Mouse (Mus musculus) lung, embryonic 14.5 days (tissue): Measurements from ENCODE around the gene Mtus2. TPM values are rescaled to one million over a fixed set of nuclear protein-coding genes. Genes with fewer than 3 reads are reported as not detected.

ENCODE experiments used
- ATAC-seq: fragments of 200-750 bp; cut with Nextera tagmentation; 2 replicates; pipeline ENCODE4 v1.8.0; 2017; ENCODE audit warnings: mild to moderate bottlenecking, moderate TSS enrichment, moderate library complexity; ENCODE audit not compliant: insufficient read depth
- DNase-seq: peaks from one replicate; pipeline ENCODE4 v3.0.0-alpha.2; 2015
- H3K27ac ChIP-seq: fragments of 300-500 bp; sonication (generic); 2 replicates; pipeline ENCODE4 v1.5.1; 2014; ENCODE audit warnings: low read depth, mild to moderate bottlenecking, moderate library complexity
- H3K27me3 ChIP-seq: fragments of 300-500 bp; sonication (generic); 2 replicates; pipeline ENCODE4 v1.6.1; 2014; ENCODE audit warnings: low read length, control low read depth; ENCODE audit not compliant: insufficient read depth
- H3K36me3 ChIP-seq: fragments of 300-500 bp; sonication (generic); 2 replicates; pipeline ENCODE4 v1.6.1; 2014; ENCODE audit warnings: control low read depth; ENCODE audit not compliant: insufficient read depth
- H3K4me1 ChIP-seq: fragments of 300-500 bp; sonication (generic); 2 replicates; pipeline ENCODE4 v1.6.1; 2014; ENCODE audit warnings: antibody characterized with exemption, control low read depth; ENCODE audit not compliant: insufficient read depth
- H3K4me2 ChIP-seq: fragments of 300-500 bp; sonication (generic); 2 replicates; pipeline ENCODE4 v1.6.1; 2014; ENCODE audit warnings: mild to moderate bottlenecking
- H3K4me3 ChIP-seq: fragments of 300-500 bp; sonication (generic); 2 replicates; pipeline ENCODE4 v1.5.1; 2014; ENCODE audit warnings: low read depth, low read length
- H3K9ac ChIP-seq: fragments of 300-500 bp; sonication (generic); 2 replicates; pipeline ENCODE4 v1.6.1; 2014
- H3K9me3 ChIP-seq: fragments of 300-500 bp; sonication (generic); 2 replicates; pipeline ENCODE4 v1.6.1; 2016; ENCODE audit warnings: low read depth, low read length, control low read depth
- CTCF ChIP-seq: IDR thresholded peaks from 2 replicates; pipeline ENCODE4 v1.5.1; 2016; ENCODE audit warnings: antibody characterized with exemption, low read depth
- WGBS: fragments of 180-500 bp; shearing (Covaris S2); extraction: QIAGEN DNeasy Blood & Tissue Kit; methylation state at CpG from one replicate; pipeline ENCODE4 v1.1.7; 2014; 5-methylcytosine and 5-hydroxymethylcytosine counted together
- polyA plus RNA-seq: library from polyadenylated mRNA; unstranded; fragments of >200 nt; fragmentation: Nextera tagmentation; extraction: Ambion mirVana; gene quantifications from 2 replicates; pipeline ENCODE4 v1.2.1, GENCODE M21; 2014

Mtus2 gene
- polyA plus RNA-seq, 1 experiment from 2014 or later, result 5.7 TPM

- H3K4me2 ChIP-seq, result no peak overlapping the region
- H3K27ac ChIP-seq, result no peak overlapping the region
- WGBS, result 80% methylated on average over 3 of the region's 3 CpGs
- H3K4me1 ChIP-seq, result no peaks in the 10 kb centered on the region
- H3K4me3 ChIP-seq, result no peak overlapping the region
- no peaks in the 10 kb centered on the region for H3K9me3 ChIP-seq
- no peak overlapping the region for H3K9ac ChIP-seq
- DNase-seq, result no peak
- no peaks in the 10 kb centered on the region for H3K36me3 ChIP-seq
- TF ChIP-seq CTCF, result no peak
- H3K27me3 ChIP-seq, result no peaks in the 10 kb centered on the region
- ATAC-seq, result no peak
Observed at GRCm38 (mm10) chr5:148355822-148356221, 398.7 kb downstream of the Mtus2 start.

GRCm38 (mm10) chr5:148357168-148357567 lies 400.0 kb downstream of the Mtus2 start:
- Histone ChIP-seq H3K27ac (no peak overlapping the region), H3K9me3 (no peaks in the 10 kb centered on the region), H3K4me1 (peaks cover 9% of the 10 kb centered on the region), H3K27me3 (no peaks in the 10 kb centered on the region), H3K4me2 (no peak overlapping the region), H3K4me3 (no peak overlapping the region), H3K36me3 (no peaks in the 10 kb centered on the region), H3K9ac (no peak overlapping the region)
- WGBS, result 88% methylated on average over 6 of the region's 6 CpGs
- no peak for TF ChIP-seq CTCF
- ATAC-seq (no peak), DNase-seq (no peak)

GRCm38 (mm10) chr5:148359131-148359530 lies 402.0 kb downstream of the Mtus2 start:
- ATAC-seq, result no peak

GRCm38 (mm10) chr5:148360922-148361758 lies 404.0 kb downstream of the Mtus2 start:
- Histone ChIP-seq H3K4me2 (peak overlapping the region; percentile 39), H3K4me1 (peaks cover 13% of the 10 kb centered on the region), H3K27ac (peak overlapping the region; percentile 43; the same call in 1 of the 2 replicates), H3K9me3 (no peaks in the 10 kb centered on the region), H3K4me3 (no peak overlapping the region), H3K9ac (no peak overlapping the region), H3K36me3 (no peaks in the 10 kb centered on the region), H3K27me3 (no peaks in the 10 kb centered on the region)
- DNase-seq, result peak; percentile 74
- ATAC-seq, result peak; percentile 70
- 31% methylated on average over 16 of the region's 16 CpGs for WGBS
- no peak for TF ChIP-seq CTCF

More at GRCm38 (mm10) chr5:148359131-148359530, 402.0 kb downstream of the Mtus2 start:
- Histone ChIP-seq H3K27me3 (no peaks in the 10 kb centered on the region), H3K4me2 (no peak overlapping the region), H3K27ac (no peak overlapping the region), H3K36me3 (no peaks in the 10 kb centered on the region), H3K4me3 (no peak overlapping the region), H3K9me3 (no peaks in the 10 kb centered on the region), H3K9ac (no peak overlapping the region), H3K4me1 (peaks cover 13% of the 10 kb centered on the region)
- DNase-seq, result no peak
- no peak for TF ChIP-seq CTCF
- 84% methylated on average over 11 of the region's 11 CpGs for WGBS

- no peaks in the 10 kb centered on the region for H3K27me3 ChIP-seq
- 28% methylated on average over 3 of the region's 3 CpGs for WGBS
- peak overlapping the region; percentile 39; the same call in 1 of the 2 replicates for H3K4me2 ChIP-seq
- no peak overlapping the region for H3K4me3 ChIP-seq
- ATAC-seq (no peak), DNase-seq (no peak)
- no peaks in the 10 kb centered on the region for H3K9me3 ChIP-seq
- H3K9ac ChIP-seq, result no peak overlapping the region
- peak overlapping the region; percentile 43; the same call in 1 of the 2 replicates for H3K27ac ChIP-seq
- peaks cover 13% of the 10 kb centered on the region for H3K4me1 ChIP-seq
- no peaks in the 10 kb centered on the region for H3K36me3 ChIP-seq
- TF ChIP-seq CTCF, result no peak
Observed at GRCm38 (mm10) chr5:148361759-148362010, 404.6 kb downstream of the Mtus2 start.

- WGBS, result 93% methylated on average over 7 of the region's 7 CpGs
- no peak overlapping the region for H3K27ac ChIP-seq
- no peak overlapping the region for H3K4me3 ChIP-seq
- peaks cover 13% of the 10 kb centered on the region for H3K4me1 ChIP-seq
- TF ChIP-seq CTCF, result no peak
- H3K9ac ChIP-seq, result no peak overlapping the region
- no peaks in the 10 kb centered on the region for H3K36me3 ChIP-seq
- no peaks in the 10 kb centered on the region for H3K27me3 ChIP-seq
- no peaks in the 10 kb centered on the region for H3K9me3 ChIP-seq
- H3K4me2 ChIP-seq, result no peak overlapping the region
- no peak for ATAC-seq
- DNase-seq, result no peak
Observed at GRCm38 (mm10) chr5:148362296-148362695, 405.2 kb downstream of the Mtus2 start.

- H3K9me3 ChIP-seq, result no peaks in the 10 kb centered on the region
- H3K27me3 ChIP-seq, result no peaks in the 10 kb centered on the region
- no peak for TF ChIP-seq CTCF
- no peaks in the 10 kb centered on the region for H3K36me3 ChIP-seq
- no peak overlapping the region for H3K27ac ChIP-seq
- H3K4me1 ChIP-seq, result peaks cover 13% of the 10 kb centered on the region
- no peak overlapping the region for H3K4me2 ChIP-seq
- WGBS, result 69% methylated on average over 22 of the region's 22 CpGs
- H3K4me3 ChIP-seq, result no peak overlapping the region
- ATAC-seq (peak; percentile 42; the same call in 1 of the 2 replicates), DNase-seq (peak; percentile 81)
- H3K9ac ChIP-seq, result no peak overlapping the region
Observed at GRCm38 (mm10) chr5:148363441-148364113, 406.5 kb downstream of the Mtus2 start.

Other genes starting within 250 kb of the Mtus2 start
- gene Flt1, start 231.3 kb upstream of the Mtus2 start, polyA plus RNA-seq, result 18.4 and 22.9 TPM in 2 replicates
- 506 and 511 TPM in 2 replicates for gene Pomp, start 96.9 kb upstream of the Mtus2 start, polyA plus RNA-seq
- 3.3 and 4.3 TPM in 2 replicates for gene Slc46a3, start 62.5 kb upstream of the Mtus2 start, polyA plus RNA-seq